Mouse (Mus musculus): ENCODE results near the gene Ormdl3.

GRCm38 (mm10) chr11:98537480-98538034 lies 49.6 kb downstream of the Ormdl3 start:
- no peak for TF ChIP-seq CTCF (IDR thresholded peaks at IDR 0.05; ENCODE audit: borderline replicate concordance, insufficient read depth, low read length)
- TF ChIP-seq POLR2A (IDR thresholded peaks at IDR 0.05; ENCODE audit: low read depth, low read length), result no peak

All from embryonic fibroblast, embryonic 13.5 days (primary cell).